Mouse (Mus musculus) left cerebral cortex, adult 11 months (tissue): Measurements from ENCODE around the gene Fam184a.

Source experiments
- DNase-seq: peaks from one replicate; pipeline ENCODE4 v3.0.0; 2022; ENCODE audit warnings: low spot score

Gene Fam184a

DNA sequence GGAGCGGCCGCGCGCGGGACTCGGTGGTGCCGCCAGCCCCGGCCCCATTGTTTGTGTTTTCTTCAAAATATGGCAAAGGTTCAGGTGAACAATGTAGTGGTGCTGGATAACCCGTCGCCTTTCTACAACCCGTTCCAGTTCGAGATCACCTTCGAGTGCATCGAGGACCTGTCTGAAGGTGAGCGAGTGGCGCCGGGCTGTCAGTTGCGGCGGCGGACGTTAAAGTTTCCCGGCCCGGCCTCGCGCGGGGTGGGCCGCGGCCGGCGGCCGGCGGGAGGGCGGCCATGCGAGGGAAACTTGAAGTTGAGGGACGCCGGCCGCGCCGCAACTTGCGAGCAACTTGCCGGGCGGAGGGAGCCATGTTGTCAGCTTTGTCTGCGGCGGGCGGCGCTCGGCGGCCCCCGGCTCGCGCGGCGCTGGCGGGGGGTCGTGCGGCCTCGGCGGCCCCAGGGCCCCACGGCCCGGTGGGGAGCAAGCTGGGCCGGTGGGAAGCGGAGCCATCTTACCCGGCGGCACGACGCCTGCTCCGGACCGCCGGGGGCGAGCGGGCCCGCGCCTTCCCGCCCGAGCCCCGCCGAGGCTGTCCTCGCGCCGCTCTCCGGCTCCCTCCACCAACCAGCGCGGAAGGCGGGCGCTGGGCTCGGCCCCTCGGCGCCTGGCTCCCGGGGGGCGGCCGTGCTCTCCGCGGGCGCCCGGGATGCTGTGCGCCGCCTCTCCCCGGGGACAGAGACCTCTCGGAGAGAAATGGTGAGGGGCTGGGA lies 153.6 kb downstream of the Fam184a start:
- no peak for DNase-seq

DNA sequence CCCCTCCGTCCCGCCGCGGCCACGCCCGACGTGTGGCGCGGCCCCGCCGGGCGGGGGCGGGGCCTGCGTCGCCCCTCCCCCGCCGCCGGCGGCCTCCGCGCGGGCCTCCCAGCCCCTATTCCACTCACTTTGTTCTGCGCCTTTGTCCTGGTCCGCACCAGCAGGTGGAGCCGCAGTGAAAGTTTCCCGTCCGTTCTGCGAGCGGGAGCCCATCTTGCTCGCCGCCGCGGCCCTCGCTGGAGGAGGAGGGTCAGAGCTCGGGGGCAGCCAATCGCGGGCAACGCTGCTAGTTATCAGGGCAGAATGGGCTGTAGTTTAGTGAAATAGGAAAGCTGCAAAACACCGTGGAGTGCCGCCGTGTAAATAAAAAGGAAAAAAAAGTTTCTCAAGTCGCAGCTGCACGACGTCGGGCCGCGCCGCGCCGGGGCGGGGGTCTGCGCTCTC lies 154.2 kb downstream of the Fam184a start, which contains the start of gene Asf1a:
Asf1a (plus strand) TSS at position 81 of the 444 bp plus-strand sequence.
- DNase-seq: peak; percentile 94

DNA sequence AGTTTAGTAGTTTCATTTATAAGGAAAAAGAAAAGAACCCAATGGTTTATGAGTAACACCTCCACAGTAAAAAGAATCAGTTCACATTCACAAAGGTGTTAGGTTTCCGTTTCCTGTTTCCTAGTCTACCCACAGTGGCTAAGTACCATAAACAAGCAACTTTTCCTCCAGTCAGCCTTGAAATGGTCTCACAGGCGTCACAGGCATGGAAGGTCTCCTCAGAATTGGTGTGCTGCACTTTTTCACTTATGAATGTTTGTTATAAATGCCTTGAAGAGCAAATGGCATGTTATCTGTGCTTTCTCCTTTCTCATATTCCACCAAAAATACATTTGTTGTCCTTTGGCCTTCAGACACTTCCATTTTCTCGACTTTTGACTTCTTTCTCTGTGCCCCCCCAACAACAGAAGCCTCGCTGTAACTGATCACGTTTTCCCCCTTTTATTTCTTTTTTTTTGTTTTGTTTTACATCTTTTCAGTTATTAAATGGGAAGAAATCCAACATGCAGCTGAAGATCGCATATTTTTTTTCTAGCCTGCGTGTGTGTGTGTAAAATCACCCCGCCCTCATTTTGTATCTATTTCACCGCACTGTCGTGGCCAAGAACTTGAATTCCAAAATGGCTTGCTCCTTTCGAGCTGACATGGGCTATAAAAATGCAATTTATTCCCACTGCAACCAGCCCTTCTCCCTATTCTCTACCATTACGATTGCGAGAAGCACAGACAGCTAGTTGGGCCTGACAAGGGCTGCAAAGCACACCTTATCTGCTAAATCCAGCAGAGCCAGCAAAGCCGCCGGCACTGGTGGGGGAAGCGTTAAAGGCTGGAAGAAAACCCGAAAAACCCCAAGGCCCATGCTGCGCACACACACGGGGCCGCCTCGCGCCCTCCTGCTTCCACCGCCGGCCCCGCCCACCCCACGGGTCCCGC lies 154.9 kb downstream of the Fam184a start:
- DNase-seq: peak; percentile 77

DNA sequence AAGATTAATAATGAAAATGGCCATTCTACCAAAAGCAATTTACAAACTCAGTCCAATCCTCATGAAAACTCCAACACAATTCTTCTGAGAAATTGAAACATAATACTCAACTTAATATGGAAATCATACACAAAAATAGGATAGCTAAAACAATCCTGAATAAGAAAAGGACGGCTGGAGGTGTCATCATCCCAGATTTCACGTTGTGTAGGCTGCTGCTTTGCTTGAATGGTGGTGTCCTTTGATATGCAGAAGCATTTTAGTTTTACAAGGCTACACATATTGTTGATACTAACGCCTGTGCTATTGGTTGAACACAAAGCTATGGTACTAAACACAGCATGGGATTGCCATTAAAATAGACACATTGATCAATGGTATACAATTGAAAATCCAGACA lies 165.1 kb downstream of the Fam184a start:
- DNase-seq: no peak
